Mouse (Mus musculus): Measurements from ENCODE around the gene 9030025P20Rik.
"Not testable (repeated sequence)": the region's sequence is repeated elsewhere in the genome, so short reads cannot be mapped to it uniquely, and the experiment has no call there.

The 9030025P20Rik gene

GRCm38 (mm10) chr17:14978362-14979038 lies at the start of gene 9030025P20Rik, which contains the start of gene Gm3417:
Gene 9030025P20Rik, plus strand, starts transcription at chr17:14978468.
Gene Gm3417, minus strand, starts transcription at chr17:14978790.
- DNase-seq = not testable (repeated sequence)

- no peak for DNase-seq
These were observed 49.6 kb upstream of the 9030025P20Rik start for GRCm38 (mm10) chr17:14928631-14929030.

GRCm38 (mm10) chr17:14930697-14931096 lies 47.6 kb upstream of the 9030025P20Rik start:
- DNase-seq = no peak

GRCm38 (mm10) chr17:14931469-14931868 lies 46.8 kb upstream of the 9030025P20Rik start:
- no peak for DNase-seq

GRCm38 (mm10) chr17:14935280-14935679 lies 43.0 kb upstream of the 9030025P20Rik start:
- not testable (repeated sequence) for DNase-seq

- no peak for DNase-seq
These were observed 42.2 kb upstream of the 9030025P20Rik start for GRCm38 (mm10) chr17:14935841-14936605.

GRCm38 (mm10) chr17:14942181-14942580 lies 36.1 kb upstream of the 9030025P20Rik start:
- peak; percentile 50 for DNase-seq

- peak; percentile 98 for DNase-seq
These were observed 35.1 kb upstream of the 9030025P20Rik start, which contains the start of the genes Wdr27 and 1600012H06Rik for GRCm38 (mm10) chr17:14943009-14943728. Gene Wdr27, minus strand, starts transcription at chr17:14943158. Gene 1600012H06Rik, plus strand, starts transcription at chr17:14943184.

GRCm38 (mm10) chr17:14943729-14944059 lies 34.6 kb upstream of the 9030025P20Rik start:
- DNase-seq = no peak

- DNase-seq = no peak
These were observed 33.7 kb upstream of the 9030025P20Rik start for GRCm38 (mm10) chr17:14944551-14944950.

- DNase-seq = no peak
These were observed 29.0 kb upstream of the 9030025P20Rik start for GRCm38 (mm10) chr17:14949161-14949827.

- no peak for DNase-seq
These were observed 24.8 kb upstream of the 9030025P20Rik start for GRCm38 (mm10) chr17:14953452-14953851.

GRCm38 (mm10) chr17:14958686-14959327 lies 19.5 kb upstream of the 9030025P20Rik start:
- DNase-seq = no peak

- DNase-seq = no peak
These were observed 18.3 kb upstream of the 9030025P20Rik start for GRCm38 (mm10) chr17:14959979-14960378.

GRCm38 (mm10) chr17:14960520-14960919 lies 17.7 kb upstream of the 9030025P20Rik start:
- no peak for DNase-seq

GRCm38 (mm10) chr17:14960951-14961556 lies 17.2 kb upstream of the 9030025P20Rik start, which contains the start of gene Phf10:
Gene Phf10, minus strand, starts transcription at chr17:14961273.
- peak; percentile 63 for DNase-seq

GRCm38 (mm10) chr17:14961557-14962154 lies 16.6 kb upstream of the 9030025P20Rik start:
- DNase-seq = not testable (repeated sequence)

GRCm38 (mm10) chr17:14968373-14968913 lies 9.8 kb upstream of the 9030025P20Rik start:
- DNase-seq = not testable (repeated sequence)

- DNase-seq = not testable (repeated sequence)
These were observed 428 bp upstream of the 9030025P20Rik start for GRCm38 (mm10) chr17:14977718-14978361.

GRCm38 (mm10) chr17:14990116-14990702 lies 11.9 kb downstream of the 9030025P20Rik start:
- DNase-seq = not testable (repeated sequence)

Data from cerebellum, adult 9-11 months (tissue).